Mouse (Mus musculus): ENCODE results near the gene Ndufa8. TPM values are rescaled to one million over a fixed set of nuclear protein-coding genes. Genes with fewer than 3 reads are reported as not detected.

Gene Ndufa8
- total RNA-seq, 4 experiments from 2014 or later = 173 to 188 (median 186) TPM

Other genes with a start within 250 kb of the Ndufa8 start
- 10 to 100 TPM; 37.3 to 54.3 (median 41.6) TPM for gene Ttll11, start 69.5 kb downstream of the Ndufa8 start, total RNA-seq (2022)
- 1 to 10 TPM; 1.5 to 2.6 (median 2.1) TPM for gene Morn5, start 52 bp upstream of the Ndufa8 start, total RNA-seq (2022)
- gene Lhx6, start 56.0 kb upstream of the Ndufa8 start, total RNA-seq (2022) = 10 to 100 TPM; 15.4 to 20.3 (median 19.0) TPM
- gene Mrrf, start 87.0 kb upstream of the Ndufa8 start, total RNA-seq (2022) = 10 to 100 TPM; 15.4 to 25.6 (median 18.5) TPM
- 10 to 100 TPM; 42.1 to 48.2 (median 42.9) TPM for gene Rbm18, start 87.4 kb upstream of the Ndufa8 start, total RNA-seq (2022)
- gene Ptgs1, start 181.0 kb upstream of the Ndufa8 start, total RNA-seq (2022) = 10 to 100 TPM; 23.9 to 31.0 (median 27.8) TPM